Mouse (Mus musculus): ENCODE measurements around the gene Ifih1. TPM values are rescaled to one million over a fixed set of nuclear protein-coding genes. Genes with fewer than 3 reads are reported as not detected.

Gene Ifih1
- polyA plus RNA-seq, 1 experiment from 2014 or later: 2.9 TPM

DNA sequence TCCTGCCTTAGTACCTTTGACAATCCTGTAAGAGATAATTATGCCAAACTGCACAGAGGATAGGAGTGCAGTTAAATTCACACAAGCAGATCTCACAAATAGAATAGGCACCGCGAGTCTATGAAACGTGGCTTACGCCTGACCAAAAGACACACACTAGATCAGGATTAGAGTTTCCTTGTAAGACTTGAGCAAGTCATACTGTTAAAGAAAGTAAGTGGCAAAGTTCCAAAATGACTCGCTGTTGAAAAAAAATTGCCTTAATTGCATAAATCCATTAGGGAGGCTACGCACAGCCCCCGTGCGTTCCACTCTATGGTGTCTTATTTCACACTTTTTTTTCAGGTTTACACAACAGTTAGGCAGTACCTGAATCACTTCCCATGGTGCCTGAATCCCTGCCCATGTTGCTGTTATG lies 23.0 kb downstream of the Ifih1 start:
- Histone ChIP-seq H3K4me3 (ENCODE audit: low read depth, low read length) (no peak overlapping the region), H3K9ac (ENCODE audit: low read depth, low read length) (no peak overlapping the region), H3K9me3 (ENCODE audit: control insufficient read depth, low read length) (no peaks in the 10 kb centered on the region), H3K27me3 (replicated peaks; ENCODE audit: control insufficient read depth, insufficient read depth, low read length) (no peaks in the 10 kb centered on the region), H3K27ac (ENCODE audit: low read depth, low read length) (no peak overlapping the region), H3K4me2 (no peak overlapping the region), H3K4me1 (replicated peaks; ENCODE audit: control insufficient read depth, insufficient read depth, low read length) (peaks cover 6% of the 10 kb centered on the region; the same call in 1 of the 2 replicates), H3K36me3 (ENCODE audit: control insufficient read depth, insufficient read depth, low read length) (no peaks in the 10 kb centered on the region)
- ATAC-seq (replicated peaks; ENCODE audit: low FRiP score): no peak
- 79% methylated on average over 8 of the region's 8 CpGs for WGBS
- DNase-seq (ENCODE audit: low spot score): no peak

GRCm38 (mm10) chr2:62619679-62620078 lies 26.4 kb downstream of the Ifih1 start:
- WGBS: 25% methylated on average over 2 of the region's 2 CpGs
- H3K4me2 ChIP-seq: peak overlapping the region; percentile 26
- H3K27ac ChIP-seq (ENCODE audit: low read depth, low read length): peak overlapping the region; percentile 57

GRCm38 (mm10) chr2:62618934-62619341 lies 27.1 kb downstream of the Ifih1 start:
- H3K9ac ChIP-seq (ENCODE audit: low read depth, low read length): no peak overlapping the region
- H3K4me3 ChIP-seq (ENCODE audit: low read depth, low read length): no peak overlapping the region
- peak overlapping the region; percentile 82 for H3K27ac ChIP-seq (ENCODE audit: low read depth, low read length)
- 25% methylated on average over 7 of the region's 7 CpGs for WGBS
- no peaks in the 10 kb centered on the region for H3K9me3 ChIP-seq (ENCODE audit: control insufficient read depth, low read length)
- peaks cover 6% of the 10 kb centered on the region; the same call in 1 of the 2 replicates for H3K4me1 ChIP-seq (replicated peaks; ENCODE audit: control insufficient read depth, insufficient read depth, low read length)
- no peaks in the 10 kb centered on the region for H3K27me3 ChIP-seq (replicated peaks; ENCODE audit: control insufficient read depth, insufficient read depth, low read length)
- DNase-seq (ENCODE audit: low spot score) (no peak), ATAC-seq (replicated peaks; ENCODE audit: low FRiP score) (peak; percentile 98)
- H3K36me3 ChIP-seq (ENCODE audit: control insufficient read depth, insufficient read depth, low read length): no peaks in the 10 kb centered on the region
- peak overlapping the region; percentile 36 for H3K4me2 ChIP-seq

More at GRCm38 (mm10) chr2:62619679-62620078, 26.4 kb downstream of the Ifih1 start:
- no peaks in the 10 kb centered on the region for H3K36me3 ChIP-seq (ENCODE audit: control insufficient read depth, insufficient read depth, low read length)
- no peaks in the 10 kb centered on the region for H3K9me3 ChIP-seq (ENCODE audit: control insufficient read depth, low read length)
- ATAC-seq (replicated peaks; ENCODE audit: low FRiP score) (peak; percentile 80), DNase-seq (ENCODE audit: low spot score) (no peak)
- no peaks in the 10 kb centered on the region for H3K27me3 ChIP-seq (replicated peaks; ENCODE audit: control insufficient read depth, insufficient read depth, low read length)
- no peak overlapping the region for H3K9ac ChIP-seq (ENCODE audit: low read depth, low read length)
- no peak overlapping the region for H3K4me3 ChIP-seq (ENCODE audit: low read depth, low read length)
- peaks cover 6% of the 10 kb centered on the region; the same call in 1 of the 2 replicates for H3K4me1 ChIP-seq (replicated peaks; ENCODE audit: control insufficient read depth, insufficient read depth, low read length)

- Histone ChIP-seq H3K27ac (ENCODE audit: low read depth, low read length) (no peak overlapping the region), H3K9ac (ENCODE audit: low read depth, low read length) (no peak overlapping the region), H3K4me1 (replicated peaks; ENCODE audit: control insufficient read depth, insufficient read depth, low read length) (peaks cover under 1% of the 10 kb centered on the region; the same call in 1 of the 2 replicates), H3K27me3 (replicated peaks; ENCODE audit: control insufficient read depth, insufficient read depth, low read length) (no peaks in the 10 kb centered on the region), H3K36me3 (ENCODE audit: control insufficient read depth, insufficient read depth, low read length) (no peaks in the 10 kb centered on the region), H3K4me2 (no peak overlapping the region), H3K9me3 (ENCODE audit: control insufficient read depth, low read length) (no peaks in the 10 kb centered on the region), H3K4me3 (ENCODE audit: low read depth, low read length) (no peak overlapping the region)
- DNase-seq (ENCODE audit: low spot score) (no peak), ATAC-seq (replicated peaks; ENCODE audit: low FRiP score) (no peak; the same call in 1 of the 2 replicates)
- 85% methylated on average over 4 of the region's 4 CpGs for WGBS
Measured at GRCm38 (mm10) chr2:62613133-62613532, 32.9 kb downstream of the Ifih1 start.

DNA sequence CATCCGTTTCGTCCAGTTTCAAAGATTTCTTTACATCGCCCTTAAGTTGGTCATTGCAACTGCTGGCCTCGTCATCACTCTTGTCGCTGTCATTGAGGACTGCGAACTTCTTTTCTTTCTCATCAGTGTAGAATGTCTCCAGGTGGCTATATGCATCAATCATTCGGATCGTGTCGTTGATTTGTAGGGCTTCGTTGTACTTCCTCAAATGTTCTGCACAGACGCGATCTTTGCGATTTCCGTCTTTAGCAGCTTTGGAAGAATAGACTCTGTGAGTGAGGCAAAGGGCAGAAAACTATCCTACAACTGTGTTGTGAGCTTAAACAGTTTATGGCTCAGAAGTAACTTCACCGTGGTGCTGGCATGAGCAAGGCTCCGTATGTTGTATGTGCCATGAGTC lies 39.9 kb downstream of the Ifih1 start:
- H3K4me3 ChIP-seq (ENCODE audit: low read depth, low read length): no peak overlapping the region
- no peaks in the 10 kb centered on the region for H3K9me3 ChIP-seq (ENCODE audit: control insufficient read depth, low read length)
- no peaks in the 10 kb centered on the region for H3K36me3 ChIP-seq (ENCODE audit: control insufficient read depth, insufficient read depth, low read length)
- WGBS: 88% methylated on average over 16 of the region's 16 CpGs
- no peak overlapping the region for H3K9ac ChIP-seq (ENCODE audit: low read depth, low read length)
- H3K27ac ChIP-seq (ENCODE audit: low read depth, low read length): no peak overlapping the region
- ATAC-seq (replicated peaks; ENCODE audit: low FRiP score): no peak
- DNase-seq (ENCODE audit: low spot score): no peak
- H3K4me1 ChIP-seq (replicated peaks; ENCODE audit: control insufficient read depth, insufficient read depth, low read length): no peaks in the 10 kb centered on the region
- H3K27me3 ChIP-seq (replicated peaks; ENCODE audit: control insufficient read depth, insufficient read depth, low read length): no peaks in the 10 kb centered on the region
- H3K4me2 ChIP-seq: no peak overlapping the region

GRCm38 (mm10) chr2:62603530-62603929 lies 42.5 kb downstream of the Ifih1 start:
- H3K9me3 ChIP-seq (ENCODE audit: control insufficient read depth, low read length): no peaks in the 10 kb centered on the region
- no peak for ATAC-seq (replicated peaks; ENCODE audit: low FRiP score)
- WGBS: 87% methylated on average over 5 of the region's 5 CpGs
- no peak overlapping the region for H3K4me3 ChIP-seq (ENCODE audit: low read depth, low read length)
- no peaks in the 10 kb centered on the region for H3K36me3 ChIP-seq (ENCODE audit: control insufficient read depth, insufficient read depth, low read length)
- H3K9ac ChIP-seq (ENCODE audit: low read depth, low read length): no peak overlapping the region
- H3K27me3 ChIP-seq (replicated peaks; ENCODE audit: control insufficient read depth, insufficient read depth, low read length): no peaks in the 10 kb centered on the region
- H3K4me2 ChIP-seq: no peak overlapping the region
- DNase-seq (ENCODE audit: low spot score): no peak
- H3K4me1 ChIP-seq (replicated peaks; ENCODE audit: control insufficient read depth, insufficient read depth, low read length): no peaks in the 10 kb centered on the region
- H3K27ac ChIP-seq (ENCODE audit: low read depth, low read length): no peak overlapping the region

- no peak overlapping the region for H3K4me2 ChIP-seq
- ATAC-seq (replicated peaks; ENCODE audit: low FRiP score) (no peak), DNase-seq (ENCODE audit: low spot score) (no peak)
- no peak overlapping the region for H3K27ac ChIP-seq (ENCODE audit: low read depth, low read length)
- H3K9me3 ChIP-seq (ENCODE audit: control insufficient read depth, low read length): no peaks in the 10 kb centered on the region
- no peaks in the 10 kb centered on the region for H3K36me3 ChIP-seq (ENCODE audit: control insufficient read depth, insufficient read depth, low read length)
- H3K9ac ChIP-seq (ENCODE audit: low read depth, low read length): no peak overlapping the region
- no peaks in the 10 kb centered on the region for H3K4me1 ChIP-seq (replicated peaks; ENCODE audit: control insufficient read depth, insufficient read depth, low read length)
- no peak overlapping the region for H3K4me3 ChIP-seq (ENCODE audit: low read depth, low read length)
- 90% methylated on average over 5 of the region's 5 CpGs for WGBS
- no peaks in the 10 kb centered on the region for H3K27me3 ChIP-seq (replicated peaks; ENCODE audit: control insufficient read depth, insufficient read depth, low read length)
Measured at GRCm38 (mm10) chr2:62596586-62596985, 49.5 kb downstream of the Ifih1 start.

GRCm38 (mm10) chr2:62594491-62594890 lies 51.6 kb downstream of the Ifih1 start:
- H3K9ac ChIP-seq (ENCODE audit: low read depth, low read length): no peak overlapping the region
- H3K9me3 ChIP-seq (ENCODE audit: control insufficient read depth, low read length): no peaks in the 10 kb centered on the region
- ATAC-seq (replicated peaks; ENCODE audit: low FRiP score): no peak
- H3K4me2 ChIP-seq: no peak overlapping the region
- H3K4me3 ChIP-seq (ENCODE audit: low read depth, low read length): no peak overlapping the region
- 89% methylated on average over 2 of the region's 2 CpGs for WGBS
- no peaks in the 10 kb centered on the region for H3K4me1 ChIP-seq (replicated peaks; ENCODE audit: control insufficient read depth, insufficient read depth, low read length)
- H3K27me3 ChIP-seq (replicated peaks; ENCODE audit: control insufficient read depth, insufficient read depth, low read length): no peaks in the 10 kb centered on the region
- H3K27ac ChIP-seq (ENCODE audit: low read depth, low read length): no peak overlapping the region
- no peak for DNase-seq (ENCODE audit: low spot score)
- H3K36me3 ChIP-seq (ENCODE audit: control insufficient read depth, insufficient read depth, low read length): no peaks in the 10 kb centered on the region

GRCm38 (mm10) chr2:62591555-62591954 lies 54.5 kb downstream of the Ifih1 start:
- H3K4me1 ChIP-seq (replicated peaks; ENCODE audit: control insufficient read depth, insufficient read depth, low read length): no peaks in the 10 kb centered on the region
- ATAC-seq (replicated peaks; ENCODE audit: low FRiP score): 0 out of 2 replicates have a peak, but pooled peaks have one; percentile 18
- H3K36me3 ChIP-seq (ENCODE audit: control insufficient read depth, insufficient read depth, low read length): no peaks in the 10 kb centered on the region
- no peak overlapping the region for H3K4me3 ChIP-seq (ENCODE audit: low read depth, low read length)
- H3K9me3 ChIP-seq (ENCODE audit: control insufficient read depth, low read length): no peaks in the 10 kb centered on the region
- WGBS: 75% methylated on average over 3 of the region's 3 CpGs
- no peak overlapping the region for H3K4me2 ChIP-seq
- H3K27me3 ChIP-seq (replicated peaks; ENCODE audit: control insufficient read depth, insufficient read depth, low read length): no peaks in the 10 kb centered on the region
- H3K27ac ChIP-seq (ENCODE audit: low read depth, low read length): no peak overlapping the region
- no peak overlapping the region for H3K9ac ChIP-seq (ENCODE audit: low read depth, low read length)
- no peak for DNase-seq (ENCODE audit: low spot score)

Measured in liver, embryonic 11.5 days (tissue).